Mouse (Mus musculus): ENCODE measurements around the gene Pacs2.

- TF ChIP-seq GATA1 (IDR thresholded peaks at IDR 0.05; ENCODE audit: low read length) (no peak), TAL1 (IDR thresholded peaks at IDR 0.05; ENCODE audit: low read length) (no peak)
Observed at GRCm38 (mm10) chr12:113089107-113089506, 74.8 kb downstream of the Pacs2 start.

Data from erythroblast, embryonic 14.5 days (primary cell).